Mouse (Mus musculus): ENCODE data around the gene Iqcb1. TPM values are rescaled to one million over a fixed set of nuclear protein-coding genes. Genes with fewer than 3 reads are reported as not detected.
"Not testable (repeated sequence)": the region's sequence is repeated elsewhere in the genome, so short reads cannot be mapped to it uniquely, and the experiment has no call there.

The Iqcb1 gene
- total RNA-seq (2017), result 32.1 and 47.8 TPM in 2 replicates

DNA sequence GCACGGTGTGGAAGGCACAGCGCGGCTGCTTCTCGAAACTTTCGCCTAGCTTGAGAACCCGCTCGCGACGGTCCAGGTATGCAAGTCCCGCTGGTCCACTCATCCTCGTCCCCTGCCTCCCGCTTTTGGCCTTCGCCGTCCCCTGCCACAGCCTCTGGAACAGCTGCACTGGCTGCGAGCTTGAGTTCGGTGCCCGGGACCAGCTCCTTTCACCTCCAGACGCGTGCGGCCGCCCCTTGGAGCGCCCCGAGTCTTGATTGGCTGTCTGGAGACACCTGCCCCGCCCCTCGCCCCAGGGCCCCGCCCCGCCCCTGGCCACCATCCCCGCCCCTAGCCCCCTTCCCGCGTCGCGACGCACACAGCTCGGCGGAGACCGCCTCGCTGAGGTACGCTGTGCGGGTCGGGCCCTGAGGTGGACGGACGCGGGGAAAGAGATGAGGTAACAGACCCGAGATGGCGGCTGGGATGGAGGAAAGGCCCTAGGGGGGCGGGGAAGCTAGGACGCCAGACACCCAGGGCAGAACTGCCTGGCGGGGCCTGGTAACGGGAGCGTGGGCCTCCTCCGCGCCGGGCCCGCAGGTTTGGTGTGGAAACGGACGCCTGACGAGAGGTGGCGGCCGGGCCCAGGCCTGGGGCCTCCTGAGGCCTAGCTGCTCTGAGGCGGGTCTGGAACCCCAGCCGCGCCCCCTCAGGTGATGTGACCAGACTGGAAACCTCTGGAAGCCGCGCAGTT lies at the start of gene Iqcb1:
Gene Iqcb1, plus strand, starts transcription at position 332 of the 733 bp plus-strand sequence.
- peak; percentile 97 for ATAC-seq (replicated peaks; ENCODE audit: low read depth, poor library complexity, severe bottlenecking)

DNA sequence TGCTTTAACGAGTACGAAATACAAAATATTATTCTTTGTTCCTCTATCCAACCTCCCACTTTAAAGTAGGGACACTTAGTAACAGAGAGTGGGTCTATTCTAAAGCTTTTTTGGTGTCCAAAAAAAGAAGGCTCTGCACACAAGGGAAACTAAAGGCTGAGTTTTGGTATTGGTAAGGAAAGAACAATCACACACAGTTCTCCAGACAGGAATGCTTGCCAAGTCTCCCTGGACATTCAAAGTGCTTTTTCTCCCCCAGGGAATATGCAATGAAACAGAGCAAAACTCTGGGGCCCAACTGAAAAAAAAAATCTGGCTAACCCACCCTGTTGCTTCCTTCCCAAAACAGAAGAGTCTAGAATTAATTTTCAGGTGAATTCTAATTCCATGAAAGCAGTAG lies 44.0 kb upstream of the Iqcb1 start:
- no peak for ATAC-seq (replicated peaks; ENCODE audit: low read depth, poor library complexity, severe bottlenecking)

DNA sequence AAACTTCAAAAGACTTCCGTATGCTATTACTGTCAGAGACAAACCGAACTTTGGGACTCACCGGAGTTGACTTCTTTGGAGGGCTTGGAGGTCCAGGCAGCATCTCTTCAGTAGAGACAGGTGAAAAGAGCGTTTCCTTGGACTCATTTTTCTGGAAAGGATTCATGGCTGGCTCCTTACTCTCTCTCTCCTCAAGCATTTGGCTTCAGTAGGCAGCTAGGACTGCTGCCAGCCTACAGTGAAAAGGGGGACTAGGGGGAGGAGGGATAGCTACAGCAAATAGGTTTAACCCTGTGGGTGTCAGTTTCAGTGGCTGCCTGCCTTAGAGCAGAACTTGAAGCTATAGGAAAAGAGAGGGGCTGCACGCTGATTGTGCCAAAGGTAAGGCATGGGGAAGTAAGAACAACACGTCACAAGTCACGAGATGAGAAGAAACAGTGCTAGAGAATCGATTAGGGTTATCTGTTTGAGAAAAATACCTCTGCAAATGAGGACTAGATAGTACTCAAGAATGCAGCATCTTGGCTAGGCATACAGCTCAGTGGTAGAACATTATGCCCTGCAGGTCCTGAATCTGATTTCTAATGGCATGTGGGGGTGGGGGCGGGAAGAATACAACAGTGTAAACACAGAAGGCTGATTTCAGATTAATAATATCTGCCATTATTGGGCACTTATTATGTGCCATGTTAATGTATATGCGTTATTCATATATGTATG lies 43.4 kb upstream of the Iqcb1 start, which contains the start of gene Slc15a2:
Gene Slc15a2, minus strand, starts transcription at position 369 of the 720 bp plus-strand sequence.
- no peak for ATAC-seq (replicated peaks; ENCODE audit: low read depth, poor library complexity, severe bottlenecking)

DNA sequence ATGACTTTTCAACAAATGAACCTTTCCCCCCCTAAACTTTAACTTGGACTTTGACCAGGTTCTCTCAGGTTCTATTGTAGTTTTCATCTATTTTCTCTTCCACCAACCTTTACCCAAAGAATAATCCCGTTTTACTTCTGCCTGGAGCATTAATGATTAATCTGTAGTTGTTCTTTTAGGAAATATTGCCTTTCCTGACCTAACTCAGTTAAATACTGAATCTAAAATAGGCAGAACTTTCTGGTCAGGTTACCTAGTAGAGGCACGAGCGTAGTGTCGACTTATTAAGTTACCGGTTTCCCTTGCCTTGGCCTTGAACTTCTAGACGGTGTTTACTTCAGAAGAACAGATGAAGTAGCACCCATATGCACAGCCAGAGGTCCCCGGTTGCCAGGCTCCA lies 41.7 kb upstream of the Iqcb1 start:
- no peak for ATAC-seq (replicated peaks; ENCODE audit: low read depth, poor library complexity, severe bottlenecking)

DNA sequence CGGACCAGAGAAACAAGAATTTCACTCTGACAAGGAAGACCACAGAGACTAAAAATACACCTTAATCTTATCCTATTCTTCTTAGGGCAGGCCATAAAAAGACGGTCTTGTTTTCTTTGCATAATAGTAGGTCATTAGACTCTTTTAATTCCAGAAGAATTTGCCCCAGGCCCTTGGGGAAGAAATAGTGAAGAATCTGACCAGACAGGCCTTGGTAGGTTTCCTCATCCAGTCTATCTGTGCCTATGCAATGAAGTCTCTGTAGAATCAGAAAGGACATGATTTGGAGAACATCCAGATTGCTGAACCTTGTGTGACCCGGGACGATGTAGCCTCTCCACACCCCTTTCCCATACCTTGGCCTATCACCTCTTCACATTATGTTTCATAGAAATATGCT lies 38.0 kb upstream of the Iqcb1 start:
- ATAC-seq (replicated peaks; ENCODE audit: low read depth, poor library complexity, severe bottlenecking), result no peak

DNA sequence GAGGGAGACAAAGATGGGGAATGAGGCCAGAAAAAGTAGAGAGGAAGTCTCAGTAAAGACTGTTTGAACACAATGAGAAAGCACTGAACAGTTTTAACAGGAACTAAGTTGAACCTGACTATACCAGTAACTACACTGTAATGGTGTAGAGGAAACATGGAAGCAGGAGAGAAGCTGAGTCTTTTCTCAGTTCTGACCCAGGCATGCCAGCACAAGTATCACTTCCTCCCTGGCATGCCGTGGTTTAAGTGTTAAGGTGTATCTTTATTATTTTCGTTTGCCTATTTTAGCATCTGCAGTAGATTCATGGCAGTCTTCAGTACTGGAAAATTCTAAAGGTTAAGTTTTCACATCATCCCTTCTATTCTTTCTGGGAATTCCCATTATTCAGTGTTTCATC lies 33.2 kb upstream of the Iqcb1 start:
- ATAC-seq (replicated peaks; ENCODE audit: low read depth, poor library complexity, severe bottlenecking), result peak; percentile 45; the same call in 1 of the 2 replicates

DNA sequence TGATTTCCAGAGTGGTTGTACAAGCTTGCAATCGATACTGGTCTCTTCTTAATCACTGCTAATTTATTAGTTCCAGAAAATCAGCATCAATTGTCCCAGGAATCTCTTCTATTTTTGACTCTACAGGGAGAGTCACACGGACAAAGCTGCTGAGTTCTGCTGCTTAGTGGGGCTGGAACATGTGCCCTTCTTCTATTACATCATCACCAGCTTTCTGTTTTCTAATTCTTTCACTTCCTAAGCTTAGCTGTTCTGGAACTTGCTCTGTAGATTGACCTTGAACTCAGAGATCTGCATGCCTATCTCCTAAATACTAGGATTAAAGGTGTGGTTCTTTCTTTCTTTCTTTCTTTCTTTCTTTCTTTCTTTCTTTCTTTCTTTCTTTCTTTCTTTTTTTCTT lies 29.9 kb upstream of the Iqcb1 start:
- ATAC-seq (replicated peaks; ENCODE audit: low read depth, poor library complexity, severe bottlenecking), result no peak

DNA sequence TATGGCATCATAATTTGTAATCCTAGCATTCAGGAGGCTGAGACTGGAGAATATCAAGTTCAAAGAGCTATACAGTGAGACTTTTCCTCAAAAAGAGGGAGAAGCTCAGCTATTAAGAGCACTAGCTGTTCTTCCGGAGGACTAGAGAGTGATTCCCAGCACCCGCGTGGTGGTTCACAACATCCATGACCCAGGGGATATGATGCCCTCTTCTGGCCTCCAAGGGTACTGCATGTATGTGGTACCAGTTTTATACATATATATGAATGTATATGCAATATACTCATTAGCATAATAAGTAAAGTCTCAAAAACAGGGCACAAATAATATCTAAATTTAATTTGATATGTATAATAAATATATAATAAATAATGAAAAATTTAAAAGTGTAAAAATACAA lies 25.8 kb upstream of the Iqcb1 start:
- ATAC-seq (replicated peaks; ENCODE audit: low read depth, poor library complexity, severe bottlenecking), result no peak

DNA sequence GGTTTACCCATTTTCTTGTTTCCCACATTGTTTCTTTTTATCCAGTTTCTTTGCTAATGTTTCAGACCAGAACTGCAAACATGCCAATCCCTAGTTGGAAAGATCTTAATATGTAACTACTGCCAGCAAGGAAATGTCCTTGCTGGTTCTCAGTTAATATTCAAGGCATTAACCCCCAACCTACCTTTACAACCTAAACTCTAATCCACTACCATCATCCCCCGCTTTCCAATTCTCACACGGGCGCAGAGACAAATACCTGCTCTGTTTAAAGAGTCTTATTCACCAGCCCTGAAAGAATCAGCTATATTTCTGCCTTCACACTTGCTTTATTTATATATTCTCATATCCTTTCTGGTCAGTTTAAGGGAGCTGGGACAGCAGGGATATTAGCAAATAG lies 19.6 kb upstream of the Iqcb1 start:
- ATAC-seq (replicated peaks; ENCODE audit: low read depth, poor library complexity, severe bottlenecking), result no peak

DNA sequence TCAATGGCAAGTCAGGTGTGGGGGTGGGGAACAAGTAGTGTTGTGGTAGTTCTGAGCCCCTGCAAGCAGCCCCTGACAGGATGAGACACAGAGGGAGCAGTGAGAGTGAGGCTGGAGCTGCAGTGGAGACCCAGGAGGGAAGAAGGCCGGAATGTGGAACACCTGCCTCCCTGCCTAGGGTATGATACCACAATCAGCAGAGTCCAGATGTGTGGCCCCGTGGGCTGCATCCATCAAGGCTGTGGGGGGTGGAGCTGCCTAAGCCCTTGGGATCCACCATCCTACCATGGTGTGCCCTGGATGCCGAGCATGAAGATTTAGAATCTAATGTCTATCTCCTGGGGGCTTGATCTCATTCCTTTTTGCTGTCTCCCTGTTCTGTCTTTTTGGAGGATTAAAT lies 14.5 kb upstream of the Iqcb1 start:
- no peak for ATAC-seq (replicated peaks; ENCODE audit: low read depth, poor library complexity, severe bottlenecking)

DNA sequence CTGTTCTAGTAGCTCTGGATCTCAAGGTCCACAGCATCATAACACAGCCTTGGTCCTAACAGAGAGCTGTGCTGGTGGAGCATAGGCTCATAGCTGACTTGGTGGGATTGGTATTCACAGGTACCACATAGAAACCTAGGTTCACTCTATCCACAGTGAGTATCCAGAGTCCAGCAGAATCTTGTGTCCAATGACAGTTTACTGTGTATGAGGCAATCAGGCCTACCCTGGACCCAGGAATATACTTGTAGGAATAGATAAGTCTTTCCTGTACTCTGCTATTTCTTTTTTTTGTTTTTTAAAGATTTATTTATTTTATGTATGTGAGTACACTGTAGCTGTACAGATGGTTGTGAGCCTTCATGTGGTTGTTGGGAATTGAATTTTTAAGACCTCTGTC lies 11.3 kb upstream of the Iqcb1 start:
- no peak for ATAC-seq (replicated peaks; ENCODE audit: low read depth, poor library complexity, severe bottlenecking)

DNA sequence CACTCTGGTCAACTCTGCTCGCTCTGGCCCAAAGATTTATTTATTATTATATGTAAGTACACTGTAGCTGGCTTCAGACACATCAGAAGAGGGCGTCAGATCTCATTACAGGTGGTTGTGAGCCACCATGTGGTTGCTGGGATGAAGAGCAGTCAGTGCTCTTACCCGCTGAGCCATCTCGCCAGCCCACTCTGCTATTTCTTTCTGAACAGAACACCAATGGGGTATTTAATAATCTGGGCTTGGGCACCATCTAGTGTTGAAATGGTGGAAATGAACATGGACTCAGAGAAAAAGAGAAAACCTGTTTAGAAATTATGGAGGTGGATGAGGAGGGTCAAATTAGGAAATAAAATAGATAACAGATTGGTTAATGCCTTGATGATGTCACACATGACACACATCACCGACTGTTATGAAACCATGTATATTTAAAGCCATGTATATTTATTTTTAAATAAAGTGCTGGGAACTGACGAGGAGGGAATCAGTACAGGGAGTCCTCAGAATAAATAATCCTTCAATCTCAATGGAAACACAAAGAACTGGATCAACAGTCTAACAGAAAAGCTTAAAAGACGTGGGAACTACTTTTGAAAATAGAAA lies 10.8 kb upstream of the Iqcb1 start:
- ATAC-seq (replicated peaks; ENCODE audit: low read depth, poor library complexity, severe bottlenecking), result peak; percentile 98

DNA sequence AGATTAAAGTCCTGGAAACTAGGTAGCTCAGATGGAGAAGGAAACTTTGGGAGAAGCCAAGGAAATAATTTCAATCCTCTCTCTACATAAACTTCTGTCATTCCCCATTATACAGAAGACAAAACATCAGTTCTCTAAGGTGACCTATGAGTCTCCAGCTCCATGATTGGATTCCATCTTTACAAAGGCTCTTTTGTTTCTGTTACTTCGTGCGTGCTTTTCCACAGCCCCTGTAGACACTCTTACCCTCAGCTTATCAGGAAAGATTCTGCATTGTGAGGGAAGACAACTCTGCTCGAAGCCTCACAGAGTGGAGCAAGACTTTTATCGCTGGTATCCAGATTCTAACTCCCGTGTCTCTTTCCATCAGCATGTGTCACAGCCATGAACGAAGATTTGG lies 8.2 kb upstream of the Iqcb1 start:
- ATAC-seq (replicated peaks; ENCODE audit: low read depth, poor library complexity, severe bottlenecking), result no peak

DNA sequence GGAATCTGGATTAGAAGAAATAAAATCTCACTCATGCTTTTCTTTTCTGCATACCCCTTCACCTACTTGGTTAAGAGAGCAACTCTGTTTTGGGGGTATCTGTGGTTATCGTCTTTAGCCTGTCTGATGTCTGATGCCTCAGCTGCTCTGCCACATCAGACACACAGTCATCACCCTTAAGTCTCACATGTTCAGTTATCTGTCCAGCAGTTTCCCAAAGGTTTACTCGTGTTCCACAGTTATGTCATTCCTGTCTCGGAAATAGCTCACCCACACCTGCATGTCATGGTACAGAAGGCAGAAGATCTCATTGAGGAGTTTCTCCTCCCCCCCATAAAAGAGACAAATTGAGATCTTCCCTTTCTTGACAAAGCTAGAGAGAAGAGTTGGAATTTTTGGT lies 7.4 kb upstream of the Iqcb1 start:
- no peak for ATAC-seq (replicated peaks; ENCODE audit: low read depth, poor library complexity, severe bottlenecking)

DNA sequence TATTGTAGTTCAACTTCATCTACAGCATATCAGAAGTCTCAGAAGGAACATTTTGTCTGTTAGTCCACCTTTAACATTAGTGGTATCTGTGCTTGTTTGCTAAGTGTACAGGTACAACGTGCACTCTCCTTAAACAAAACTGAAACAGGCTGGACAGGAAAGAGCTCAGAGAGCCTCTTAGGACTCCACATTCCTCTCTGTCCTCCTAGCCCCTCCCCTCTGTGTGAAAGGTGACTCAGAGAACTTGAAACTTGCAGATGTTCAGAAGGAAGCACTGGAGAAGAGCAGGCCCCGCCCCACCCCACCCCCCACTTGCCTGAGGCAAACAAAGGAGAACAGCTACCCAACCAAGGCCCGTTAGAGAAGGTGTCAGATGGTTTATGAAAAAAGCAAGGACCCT lies 6.7 kb upstream of the Iqcb1 start:
- ATAC-seq (replicated peaks; ENCODE audit: low read depth, poor library complexity, severe bottlenecking), result peak; percentile 74

DNA sequence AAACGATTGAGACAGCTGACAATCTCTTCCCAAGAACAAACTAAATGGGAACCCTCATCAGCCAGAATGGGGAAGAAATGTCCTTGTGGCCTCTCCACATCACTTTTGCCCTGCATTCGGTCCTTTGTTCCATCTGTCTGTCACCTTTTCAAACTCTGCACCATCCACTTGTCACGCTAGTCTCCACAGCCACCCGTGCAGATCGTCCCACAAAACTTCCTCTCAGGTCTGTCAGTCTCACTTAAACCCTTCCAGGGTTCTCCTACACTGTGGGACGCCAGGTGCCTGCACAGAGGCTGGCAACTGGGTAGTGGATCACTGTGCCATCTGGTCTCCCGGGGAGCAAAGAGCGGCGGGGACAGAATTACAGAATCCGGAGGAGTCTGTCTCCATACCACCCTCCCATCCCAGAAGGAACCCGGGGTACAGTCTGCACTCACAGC lies 553 bp upstream of the Iqcb1 start:
- peak; percentile 66 for ATAC-seq (replicated peaks; ENCODE audit: low read depth, poor library complexity, severe bottlenecking)

DNA sequence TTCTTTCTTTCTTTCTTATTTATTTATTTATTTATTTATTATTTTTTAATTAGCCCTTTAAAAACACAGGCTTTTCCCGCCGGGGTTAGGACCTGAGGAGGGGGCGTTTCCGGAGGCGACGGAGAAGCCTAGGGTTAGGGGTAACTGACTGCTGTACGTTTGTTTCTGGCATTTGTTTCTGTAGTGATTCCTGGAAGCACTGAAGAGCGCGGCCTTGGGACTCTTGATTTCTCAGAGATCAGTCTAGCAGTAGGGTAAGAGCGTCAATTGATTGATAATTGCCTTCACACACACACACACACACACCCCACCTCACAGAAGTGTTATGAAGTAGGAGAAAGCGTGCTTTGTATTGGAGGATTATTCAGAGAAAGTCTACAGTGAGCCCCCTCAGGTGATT lies 635 bp downstream of the Iqcb1 start:
- ATAC-seq (replicated peaks; ENCODE audit: low read depth, poor library complexity, severe bottlenecking), result no peak

DNA sequence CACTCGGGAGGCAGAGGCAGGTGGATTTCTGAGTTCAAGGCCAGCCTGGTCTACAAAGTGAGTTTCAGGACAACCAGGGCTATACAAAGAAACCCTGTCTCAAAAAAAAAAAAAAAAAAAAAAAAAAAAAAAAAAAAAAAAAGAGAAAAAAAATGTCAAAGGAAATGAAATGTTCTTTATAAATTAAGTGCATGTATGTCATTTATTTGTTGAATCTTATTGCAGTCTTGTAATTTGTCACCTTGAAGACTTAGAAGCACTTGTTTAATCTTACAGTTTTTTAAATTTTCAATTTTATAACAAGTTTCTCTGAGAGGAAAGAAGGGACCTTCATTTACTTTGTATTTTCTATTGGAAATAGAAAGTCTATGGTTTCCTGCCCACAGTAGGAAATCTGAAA lies 18.7 kb downstream of the Iqcb1 start:
- ATAC-seq (replicated peaks; ENCODE audit: low read depth, poor library complexity, severe bottlenecking), result not testable (repeated sequence)

DNA sequence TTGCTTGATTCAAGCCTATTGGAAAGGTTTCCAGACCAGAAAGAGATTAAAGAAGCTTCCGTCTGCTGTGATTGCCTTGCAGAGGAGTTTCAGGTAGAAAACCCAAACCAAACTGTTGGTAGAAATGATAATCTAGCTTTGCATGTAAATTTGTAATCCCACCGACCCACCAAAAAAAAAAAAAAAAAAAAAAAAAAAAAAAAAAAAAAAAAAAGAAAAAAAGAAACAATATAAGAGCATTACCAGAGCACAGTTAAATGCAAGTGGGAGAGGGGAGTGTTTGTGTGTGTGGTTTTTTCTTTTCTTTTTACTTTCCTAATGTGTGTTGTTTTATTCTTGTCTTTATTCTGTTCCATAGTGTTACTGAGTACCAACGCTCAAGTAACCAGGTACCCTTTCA lies 23.0 kb downstream of the Iqcb1 start:
- ATAC-seq (replicated peaks; ENCODE audit: low read depth, poor library complexity, severe bottlenecking), result no peak

DNA sequence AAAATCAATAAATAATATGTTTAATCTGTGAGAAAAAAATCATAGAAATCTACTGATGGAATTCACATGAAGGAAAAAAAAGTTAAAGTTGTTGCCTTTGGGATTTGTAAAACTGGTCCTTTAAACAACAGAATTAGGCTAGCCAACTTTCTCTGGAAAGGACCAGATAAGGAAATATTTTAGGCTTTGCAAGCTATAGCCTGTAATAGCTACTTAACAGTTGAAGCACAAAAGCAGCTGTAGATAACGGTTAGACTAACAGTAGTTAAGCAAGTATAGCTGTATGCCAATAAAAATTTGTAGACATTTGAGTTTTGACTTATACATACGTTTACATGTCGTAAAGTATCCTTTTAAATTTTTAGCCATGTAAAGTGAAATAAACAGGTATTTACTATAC lies 35.4 kb downstream of the Iqcb1 start:
- no peak for ATAC-seq (replicated peaks; ENCODE audit: low read depth, poor library complexity, severe bottlenecking)

DNA sequence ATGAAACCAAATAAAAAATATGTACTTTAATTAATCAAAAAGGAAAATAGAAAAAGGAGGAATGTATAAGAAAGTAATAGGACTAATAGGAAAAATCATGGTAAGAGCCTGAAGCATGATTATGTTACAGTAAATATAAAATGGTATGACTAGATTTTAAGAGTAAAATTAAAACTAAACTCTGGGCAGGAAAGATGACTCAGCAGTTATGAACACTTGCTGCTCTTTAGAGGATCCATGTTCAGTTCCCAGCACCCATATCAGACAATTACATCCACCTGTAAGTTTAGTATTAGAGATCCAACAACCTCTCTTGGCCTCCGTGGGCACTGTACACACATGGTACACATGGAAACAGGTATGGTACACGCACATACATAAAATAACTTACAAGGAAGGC lies 41.3 kb downstream of the Iqcb1 start:
- no peak for ATAC-seq (replicated peaks; ENCODE audit: low read depth, poor library complexity, severe bottlenecking)
